ENCODE assay signal across 13 mouse cellular contexts in genomic region chr2:137663171-137663570, GRCm38 (mm10).
DNase-seq lines count a peak whose midpoint lies in the region; ATAC-seq and TF ChIP-seq lines count a peak whose summit lies in the region.
"Had no signal": no experiment of that assay in that cellular context is flagged by ENCODE, and none has a peak within 500 bp of the region (broad histone marks: within the 10 kb centered on the region; RNA-seq: fewer than 3 reads in every experiment).

No protein-coding gene starts in this region.

- H3K4me2 ChIP-seq in lung, postnatal 0 days (replicated peaks; ENCODE audit: low read depth, low read length), result no peak overlapping the region
- no peak overlapping the region for H3K4me2 ChIP-seq in heart, embryonic 15.5 days

- no peak for TF ChIP-seq POLR2A in lung, adult 2 months (IDR thresholded peaks at IDR 0.05; ENCODE audit: borderline replicate concordance, extremely low read depth, low read depth, low read length)

- peak; percentile 7 for DNase-seq in gastrocnemius, postnatal 25 days
- no peak for DNase-seq in gastrocnemius, postnatal 36 days
- peak; percentile 38 for DNase-seq in lung, postnatal 0 days (ENCODE audit: low spot score)
- no peak for DNase-seq in lung, adult 2 months
- no peak for DNase-seq in cerebellum, postnatal 36 days
- DNase-seq in frontal cortex, adult 2 months (ENCODE audit: extremely low spot score in 1 of 2, low spot score in 1 of 2), result no peak
- DNase-seq in right cerebral cortex, postnatal 10 days (ENCODE audit: low spot score in 2 of 2), result no peak
- DNase-seq: thymus, postnatal 14 days had no signal

- no peak for TF ChIP-seq EP300 in lung, postnatal 0 days (IDR thresholded peaks at IDR 0.05)

- no peaks in the 10 kb centered on the region for H3K9me3 ChIP-seq in lung, postnatal 0 days (ENCODE audit: low read length)
- no peaks in the 10 kb centered on the region for H3K9me3 ChIP-seq in heart, embryonic 15.5 days (replicated peaks)
- H3K9me3 ChIP-seq: forebrain, embryonic 10.5 days; midbrain, embryonic 10.5 days had no signal

- ATAC-seq in lung, postnatal 0 days, result no peak
- ATAC-seq in heart, embryonic 15.5 days (replicated peaks; ENCODE audit: insufficient number of reproducible peaks, insufficient read depth, low FRiP score, low read depth), result no peak

- WGBS in lung, postnatal 0 days, result 12% methylated on average over 2 of the region's 2 CpGs
- 12% methylated on average over 2 of the region's 2 CpGs for WGBS in lung, adult 2 months
- 18% methylated on average over 2 of the region's 2 CpGs for WGBS in heart, embryonic 15.5 days

- H3K36me3 ChIP-seq in lung, postnatal 0 days (ENCODE audit: insufficient read depth, low read length), result no peaks in the 10 kb centered on the region
- H3K36me3 ChIP-seq in heart, embryonic 15.5 days, result no peaks in the 10 kb centered on the region
- H3K36me3 ChIP-seq: forebrain, embryonic 10.5 days; midbrain, embryonic 10.5 days had no signal

- no peak overlapping the region for H3K4me3 ChIP-seq in lung, postnatal 0 days (ENCODE audit: low read depth, low read length)
- H3K4me3 ChIP-seq in lung, adult 2 months (replicated peaks; ENCODE audit: extremely low read depth, low read depth, low read length), result no peak overlapping the region
- H3K4me3 ChIP-seq in heart, embryonic 15.5 days, result no peak overlapping the region
- H3K4me3 ChIP-seq: forebrain, embryonic 10.5 days; layer of hippocampus, adult 2 months; midbrain, embryonic 10.5 days had no signal

- no peak overlapping the region for H3K27ac ChIP-seq in lung, postnatal 0 days (ENCODE audit: low read length)
- peak overlapping the region; percentile 55 for H3K27ac ChIP-seq in heart, embryonic 15.5 days
- H3K27ac ChIP-seq: forebrain, embryonic 10.5 days; layer of hippocampus, adult 2 months; liver, embryonic 14.5 days; midbrain, embryonic 10.5 days had no signal

- H3K4me1 ChIP-seq in lung, postnatal 0 days (ENCODE audit: insufficient read depth, low read depth, low read length), result no peaks in the 10 kb centered on the region
- H3K4me1 ChIP-seq in lung, adult 2 months (ENCODE audit: control insufficient read depth, insufficient read depth, low read length), result peaks cover 5% of the 10 kb centered on the region; the same call in 1 of the 2 replicates
- peaks cover 28% of the 10 kb centered on the region for H3K4me1 ChIP-seq in heart, embryonic 15.5 days (replicated peaks)

- no peak for TF ChIP-seq CTCF in lung, postnatal 0 days (IDR thresholded peaks at IDR 0.05)
- TF ChIP-seq CTCF in lung, adult 2 months (IDR thresholded peaks at IDR 0.05; ENCODE audit: insufficient read depth, low read length), result no peak

- intact Hi-C loops in gastrocnemius, postnatal 36 days (cut with DNase I), result no loop called here

- H3K9ac ChIP-seq in lung, postnatal 0 days (replicated peaks; ENCODE audit: low read depth), result no peak overlapping the region
- H3K9ac ChIP-seq in heart, embryonic 15.5 days, result no peak overlapping the region
- H3K9ac ChIP-seq: liver, embryonic 14.5 days had no signal

- no peaks in the 10 kb centered on the region for H3K27me3 ChIP-seq in lung, postnatal 0 days (replicated peaks; ENCODE audit: insufficient read depth, low read length)
- H3K27me3 ChIP-seq in heart, embryonic 15.5 days, result no peaks in the 10 kb centered on the region

Comparison
In these comparisons a context has a peak if more than half of its experiments do, and no peak if none do; other contexts are left out.
1. DNase-seq: peak in gastrocnemius, postnatal 25 days (single experiment) and lung, postnatal 0 days (single experiment); none in gastrocnemius, postnatal 36 days (0 of 2), lung, adult 2 months (single experiment), cerebellum, postnatal 36 days (0 of 2), frontal cortex, adult 2 months (0 of 2) and right cerebral cortex, postnatal 10 days (0 of 2).